14 mouse cellular contexts compared by ENCODE assay signal in the genomic region with DNA sequence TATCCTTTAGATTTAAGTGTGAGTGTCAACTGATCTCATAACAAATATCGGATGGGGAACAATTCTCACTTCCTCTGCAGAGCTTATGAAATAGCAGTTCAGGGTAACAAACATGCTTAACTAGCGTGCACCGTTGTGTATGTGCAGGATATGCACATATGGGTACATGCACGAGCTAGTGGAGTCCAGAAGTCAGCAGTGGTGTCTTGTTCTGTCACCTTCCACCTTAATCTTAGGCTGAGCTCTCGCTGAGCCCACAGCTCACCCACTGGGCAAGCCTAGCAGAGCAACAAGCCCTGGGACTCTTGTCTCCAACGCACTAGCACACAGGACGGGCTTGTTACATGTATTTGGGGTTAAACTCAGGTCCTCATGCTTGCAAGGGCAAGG.
DNase-seq lines count a peak whose midpoint lies in the region; ATAC-seq lines count a peak whose summit lies in the region.
"Had no signal": no experiment of that assay in that cellular context is flagged by ENCODE, and none has a peak within 500 bp of the region (broad histone marks: within the 10 kb centered on the region; RNA-seq: fewer than 3 reads in every experiment).

No protein-coding gene starts in this region.

- no peak overlapping the region for H3K27ac ChIP-seq in hindbrain, embryonic 11.5 days (ENCODE audit: low read depth, low read length)
- no peak overlapping the region for H3K27ac ChIP-seq in hindbrain, embryonic 12.5 days
- H3K27ac ChIP-seq in midbrain, embryonic 12.5 days (replicated peaks) = no peak overlapping the region
- H3K27ac ChIP-seq in midbrain, embryonic 10.5 days (replicated peaks) = no peak overlapping the region
- H3K27ac ChIP-seq in forebrain, embryonic 16.5 days (ENCODE audit: low read length) = no peak overlapping the region
- H3K27ac ChIP-seq: heart, embryonic 10.5 days; hindbrain, embryonic 13.5 days; kidney, postnatal 0 days; limb, embryonic 15.5 days had no signal

- no peak for DNase-seq in hindbrain, embryonic 11.5 days (ENCODE audit: low spot score)
- DNase-seq in midbrain, embryonic 10.5 days (ENCODE audit: low spot score) = no peak
- no peak for DNase-seq in urinary bladder, postnatal 36 days (ENCODE audit: low spot score in 2 of 2)
- DNase-seq: cerebellum, adult 18-20 months; right cerebral cortex, postnatal 4 days; thymus, postnatal 36 days had no signal

- H3K36me3 ChIP-seq in hindbrain, embryonic 11.5 days (ENCODE audit: control insufficient read depth, insufficient read depth, low read length) = no peaks in the 10 kb centered on the region
- H3K36me3 ChIP-seq in hindbrain, embryonic 12.5 days = no peaks in the 10 kb centered on the region
- H3K36me3 ChIP-seq in midbrain, embryonic 12.5 days = no peaks in the 10 kb centered on the region
- no peaks in the 10 kb centered on the region for H3K36me3 ChIP-seq in midbrain, embryonic 10.5 days
- no peaks in the 10 kb centered on the region for H3K36me3 ChIP-seq in forebrain, embryonic 16.5 days (ENCODE audit: control insufficient read depth, insufficient read depth)
- H3K36me3 ChIP-seq: hindbrain, embryonic 13.5 days; limb, embryonic 15.5 days had no signal

- H3K27me3 ChIP-seq in hindbrain, embryonic 11.5 days (ENCODE audit: control insufficient read depth, insufficient read depth, low read length) = no peaks in the 10 kb centered on the region
- no peaks in the 10 kb centered on the region for H3K27me3 ChIP-seq in hindbrain, embryonic 12.5 days
- H3K27me3 ChIP-seq in midbrain, embryonic 12.5 days = no peaks in the 10 kb centered on the region
- H3K27me3 ChIP-seq in midbrain, embryonic 10.5 days (ENCODE audit: low read depth, poor library complexity, severe bottlenecking) = no peaks in the 10 kb centered on the region
- no peaks in the 10 kb centered on the region for H3K27me3 ChIP-seq in forebrain, embryonic 16.5 days (replicated peaks; ENCODE audit: control insufficient read depth, insufficient read depth, low read length)
- H3K27me3 ChIP-seq: hindbrain, embryonic 13.5 days had no signal

- H3K9me3 ChIP-seq in hindbrain, embryonic 11.5 days (ENCODE audit: control insufficient read depth, low read length) = no peaks in the 10 kb centered on the region
- H3K9me3 ChIP-seq in hindbrain, embryonic 12.5 days (replicated peaks) = no peaks in the 10 kb centered on the region
- no peaks in the 10 kb centered on the region for H3K9me3 ChIP-seq in midbrain, embryonic 12.5 days
- H3K9me3 ChIP-seq in midbrain, embryonic 10.5 days (replicated peaks) = no peaks in the 10 kb centered on the region
- no peaks in the 10 kb centered on the region for H3K9me3 ChIP-seq in forebrain, embryonic 16.5 days (ENCODE audit: control insufficient read depth, low read length)
- H3K9me3 ChIP-seq: heart, embryonic 10.5 days; hindbrain, embryonic 13.5 days; limb, embryonic 15.5 days had no signal

- H3K9ac ChIP-seq in hindbrain, embryonic 11.5 days (ENCODE audit: low read depth, low read length) = no peak overlapping the region
- H3K9ac ChIP-seq in hindbrain, embryonic 12.5 days = no peak overlapping the region
- no peak overlapping the region for H3K9ac ChIP-seq in midbrain, embryonic 12.5 days (replicated peaks)
- no peak overlapping the region for H3K9ac ChIP-seq in forebrain, embryonic 16.5 days (replicated peaks; ENCODE audit: low read depth, low read length)
- H3K9ac ChIP-seq: hindbrain, embryonic 13.5 days; limb, embryonic 15.5 days had no signal

- 91% methylated on average over 7 of the region's 7 CpGs for WGBS in hindbrain, embryonic 11.5 days
- WGBS in hindbrain, embryonic 12.5 days = 88% methylated on average over 7 of the region's 7 CpGs
- 86% methylated on average over 7 of the region's 7 CpGs for WGBS in midbrain, embryonic 12.5 days
- WGBS in midbrain, embryonic 10.5 days = 86% methylated on average over 7 of the region's 7 CpGs
- 85% methylated on average over 7 of the region's 7 CpGs for WGBS in forebrain, embryonic 16.5 days

- no peak overlapping the region for H3K4me3 ChIP-seq in hindbrain, embryonic 11.5 days (ENCODE audit: low read depth, low read length)
- no peak overlapping the region for H3K4me3 ChIP-seq in hindbrain, embryonic 12.5 days
- no peak overlapping the region for H3K4me3 ChIP-seq in midbrain, embryonic 12.5 days
- no peak overlapping the region for H3K4me3 ChIP-seq in midbrain, embryonic 10.5 days
- no peak overlapping the region for H3K4me3 ChIP-seq in forebrain, embryonic 16.5 days (replicated peaks; ENCODE audit: low read length)
- H3K4me3 ChIP-seq: heart, embryonic 10.5 days; hindbrain, embryonic 13.5 days; limb, embryonic 15.5 days had no signal

- no peaks in the 10 kb centered on the region for H3K4me1 ChIP-seq in hindbrain, embryonic 11.5 days (replicated peaks; ENCODE audit: control insufficient read depth, insufficient read depth, low read length)
- no peaks in the 10 kb centered on the region for H3K4me1 ChIP-seq in hindbrain, embryonic 12.5 days
- H3K4me1 ChIP-seq in midbrain, embryonic 12.5 days = no peaks in the 10 kb centered on the region
- no peaks in the 10 kb centered on the region for H3K4me1 ChIP-seq in midbrain, embryonic 10.5 days
- H3K4me1 ChIP-seq in forebrain, embryonic 16.5 days (replicated peaks; ENCODE audit: control insufficient read depth, insufficient read depth, low read length) = no peaks in the 10 kb centered on the region
- H3K4me1 ChIP-seq: heart, embryonic 10.5 days; hindbrain, embryonic 13.5 days; limb, embryonic 15.5 days had no signal

- ATAC-seq in hindbrain, embryonic 11.5 days (ENCODE audit: low FRiP score) = 0 out of 2 replicates have a peak, but pooled peaks have one; percentile 45
- no peak for ATAC-seq in hindbrain, embryonic 12.5 days (ENCODE audit: low FRiP score)
- peak; percentile 44; the same call in 1 of the 2 replicates for ATAC-seq in midbrain, embryonic 12.5 days (ENCODE audit: low FRiP score, low read depth)
- ATAC-seq in forebrain, embryonic 16.5 days = 0 out of 2 replicates have a peak, but pooled peaks have one; percentile 20
- peak; percentile 29; the same call in 1 of the 2 replicates for ATAC-seq in megakaryocyte-erythroid progenitor cell, adult 5-6 weeks (replicated peaks; ENCODE audit: low FRiP score, low TSS enrichment, poor library complexity, severe bottlenecking)

- no peak overlapping the region for H3K4me2 ChIP-seq in hindbrain, embryonic 11.5 days (replicated peaks; ENCODE audit: low read depth, low read length)
- H3K4me2 ChIP-seq in hindbrain, embryonic 12.5 days (replicated peaks) = no peak overlapping the region
- no peak overlapping the region for H3K4me2 ChIP-seq in midbrain, embryonic 12.5 days (replicated peaks)
- H3K4me2 ChIP-seq in forebrain, embryonic 16.5 days (ENCODE audit: low read length) = no peak overlapping the region
- H3K4me2 ChIP-seq: hindbrain, embryonic 13.5 days; limb, embryonic 15.5 days had no signal
